Mouse (Mus musculus): ENCODE data around the gene Ptchd4.

- TF ChIP-seq CTCF (IDR thresholded peaks at IDR 0.05; ENCODE audit: insufficient read depth, low read length): no peak
- TF ChIP-seq POLR2A (IDR thresholded peaks at IDR 0.05; ENCODE audit: borderline replicate concordance, extremely low read depth, low read depth, low read length): no peak
Observed at GRCm38 (mm10) chr17:42335787-42336186, 20.0 kb downstream of the Ptchd4 start.

All from lung, adult 2 months (tissue).